Mouse (Mus musculus) adrenal gland, postnatal 10 days (tissue): ENCODE measurements around the gene Myocos. TPM values are rescaled to one million over a fixed set of nuclear protein-coding genes. Genes with fewer than 3 reads are reported as not detected.
"Not testable (repeated sequence)": the region's sequence is repeated elsewhere in the genome, so short reads cannot be mapped to it uniquely, and the experiment has no call there.

Source experiments
- DNase-seq: peaks from one replicate; pipeline ENCODE4 v3.0.0; 2021; ENCODE audit warnings: mixed read lengths
- long read RNA-seq, 2 experiments: library from polyadenylated mRNA; stranded (forward); transcript quantifications; one replicate each; pipeline ENCODE4 v2.0.0; 2021
- total RNA-seq, 2 experiments: library from RNA; stranded (reverse); gene quantifications; 2 replicates each; pipeline ENCODE4 v1.2.3; 2021

Myocos gene
- not detected for total RNA-seq
- long read RNA-seq, experiment 1, result 0 reads
- long read RNA-seq, experiment 2, result 0 reads

DNA sequence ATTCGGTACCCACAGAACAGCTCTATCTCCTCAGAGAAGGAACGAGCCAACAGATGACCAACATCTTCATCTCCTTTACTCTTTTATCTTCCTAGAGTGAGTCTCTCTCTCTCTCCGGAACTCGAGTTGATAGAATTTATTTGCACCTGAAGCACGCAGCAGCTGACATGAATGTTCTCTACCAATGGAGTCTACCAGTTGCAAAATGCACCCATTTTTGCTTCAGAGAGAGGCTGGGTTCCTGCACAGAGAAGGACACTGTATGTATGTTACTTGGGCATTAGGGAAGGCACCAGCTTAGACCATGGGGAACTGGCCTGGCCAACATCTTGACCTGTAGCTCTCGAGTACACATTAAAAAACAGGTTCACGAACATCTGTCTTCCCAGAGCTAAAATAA is at the start of gene Myocos:
Gene Myocos (minus strand): TSS at position 101 of the 400 bp plus-strand sequence.
- DNase-seq, result no peak

DNA sequence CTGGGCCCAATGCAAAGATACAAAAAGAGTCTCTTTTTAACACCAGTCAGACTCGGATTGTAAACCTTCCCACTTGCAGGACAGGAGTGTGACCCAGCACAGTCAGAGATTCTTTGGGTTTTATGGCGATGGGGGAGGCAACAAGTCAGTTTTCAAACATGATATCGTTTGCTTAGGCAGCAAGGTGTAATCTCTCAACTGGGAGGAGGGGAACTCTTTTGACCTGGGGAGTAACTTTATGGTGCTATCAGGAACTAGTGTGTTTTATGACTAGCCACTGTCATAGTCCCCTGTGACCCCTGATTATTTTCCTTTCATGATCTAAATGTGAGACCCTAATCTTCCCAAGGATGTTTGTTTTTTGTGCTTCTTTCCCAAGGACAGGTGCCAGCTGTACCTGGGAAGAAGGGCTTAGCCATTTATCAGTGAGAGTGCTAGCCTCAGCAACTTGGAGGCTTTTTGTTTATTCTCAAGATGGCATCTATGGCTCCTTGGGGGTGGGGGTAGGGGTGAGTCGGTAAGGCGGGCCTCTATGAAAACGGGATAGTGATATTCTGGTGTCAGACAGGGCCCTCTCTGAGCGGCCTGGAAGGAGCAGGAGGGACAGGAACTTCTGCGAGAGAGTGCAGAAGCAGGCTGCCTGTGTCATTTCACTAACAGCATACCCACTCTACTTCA is 42.5 kb upstream of the Myocos start:
- DNase-seq, result no peak

DNA sequence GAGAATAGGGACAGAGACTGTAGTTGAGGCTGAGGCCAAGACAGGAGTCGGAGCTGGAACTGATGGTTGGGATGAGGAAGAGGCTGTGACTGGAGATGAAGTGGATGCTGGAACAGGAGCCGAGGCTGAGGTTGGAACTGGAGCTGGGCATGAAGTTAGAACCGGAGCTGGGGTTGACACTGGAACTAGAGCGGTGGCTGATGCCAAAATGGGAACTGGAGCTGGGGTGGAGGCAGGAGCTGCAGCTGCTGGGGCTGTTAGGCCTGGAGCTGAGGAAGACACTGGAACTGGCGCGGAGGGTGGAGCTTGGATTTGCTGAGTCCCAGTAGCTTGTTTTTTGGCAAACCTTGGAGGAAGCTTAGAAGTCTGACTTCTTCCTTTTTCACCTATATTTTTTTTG is 39.8 kb upstream of the Myocos start:
- no peak for DNase-seq

GRCm38 (mm10) chr1:162693721-162694120 is 35.7 kb upstream of the Myocos start:
- no peak for DNase-seq

- peak; percentile 7 for DNase-seq
Observed at GRCm38 (mm10) chr1:162665486-162666174, 7.6 kb upstream of the Myocos start.

- DNase-seq, result peak; percentile 81
Observed at GRCm38 (mm10) chr1:162664826-162665475, 6.9 kb upstream of the Myocos start.

DNA sequence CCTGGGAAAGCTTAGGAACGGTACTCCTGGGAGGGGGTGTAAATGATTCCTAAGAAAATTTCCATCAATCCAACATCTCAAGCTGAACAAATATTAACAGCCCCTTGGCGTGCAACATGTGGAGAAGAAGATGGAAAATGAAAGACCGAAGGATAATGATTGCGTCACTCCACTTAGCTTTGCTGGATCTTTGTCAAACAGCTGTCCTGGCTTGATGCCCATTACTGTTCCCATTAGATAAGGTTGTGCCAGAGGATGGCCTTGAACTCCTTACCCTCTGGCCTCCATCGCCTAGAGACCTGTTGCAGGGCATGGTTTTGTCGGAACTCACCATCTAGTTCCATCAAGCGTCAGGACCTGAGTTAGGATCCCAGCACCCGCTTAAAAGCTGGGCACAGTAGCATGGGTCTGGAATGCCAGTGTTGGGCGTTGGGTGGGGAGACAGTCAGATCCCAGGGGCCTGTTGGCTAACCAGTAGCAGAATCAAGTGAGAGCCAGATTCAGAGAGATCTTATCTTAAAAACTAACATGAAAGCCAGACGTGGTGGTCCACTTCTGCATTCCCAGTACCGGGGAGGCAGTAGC is 2.3 kb upstream of the Myocos start:
- DNase-seq, result peak; percentile 53

- DNase-seq, result no peak
Observed at GRCm38 (mm10) chr1:162648416-162648815, 9.6 kb downstream of the Myocos start.

- no peak for DNase-seq
Observed at GRCm38 (mm10) chr1:162646083-162646686, 11.8 kb downstream of the Myocos start.

DNA sequence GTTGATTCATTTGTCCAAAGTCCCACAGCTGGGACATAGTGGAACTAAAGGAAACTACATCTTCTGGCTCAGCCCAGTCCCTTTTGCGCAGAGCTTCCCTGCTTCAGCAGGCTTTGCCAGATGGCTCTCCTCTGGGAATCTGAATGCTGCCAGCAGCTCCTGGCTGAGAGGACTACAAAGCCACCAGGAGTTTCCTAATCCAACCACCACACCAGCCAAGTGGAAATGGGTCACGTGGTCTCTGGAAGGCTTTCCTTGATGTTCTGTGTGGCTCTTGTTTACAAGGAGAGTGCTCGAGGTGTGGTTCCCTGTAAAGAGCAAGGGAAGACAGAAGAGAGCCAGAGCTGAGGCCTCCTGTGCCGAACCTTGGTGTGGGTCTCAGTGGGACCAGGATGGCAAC is 14.3 kb downstream of the Myocos start:
- DNase-seq, result peak; percentile 86

GRCm38 (mm10) chr1:162642591-162642990 is 15.4 kb downstream of the Myocos start:
- DNase-seq, result no peak

- DNase-seq, result peak; percentile 16
Observed at GRCm38 (mm10) chr1:162639861-162640260, 18.2 kb downstream of the Myocos start.

DNA sequence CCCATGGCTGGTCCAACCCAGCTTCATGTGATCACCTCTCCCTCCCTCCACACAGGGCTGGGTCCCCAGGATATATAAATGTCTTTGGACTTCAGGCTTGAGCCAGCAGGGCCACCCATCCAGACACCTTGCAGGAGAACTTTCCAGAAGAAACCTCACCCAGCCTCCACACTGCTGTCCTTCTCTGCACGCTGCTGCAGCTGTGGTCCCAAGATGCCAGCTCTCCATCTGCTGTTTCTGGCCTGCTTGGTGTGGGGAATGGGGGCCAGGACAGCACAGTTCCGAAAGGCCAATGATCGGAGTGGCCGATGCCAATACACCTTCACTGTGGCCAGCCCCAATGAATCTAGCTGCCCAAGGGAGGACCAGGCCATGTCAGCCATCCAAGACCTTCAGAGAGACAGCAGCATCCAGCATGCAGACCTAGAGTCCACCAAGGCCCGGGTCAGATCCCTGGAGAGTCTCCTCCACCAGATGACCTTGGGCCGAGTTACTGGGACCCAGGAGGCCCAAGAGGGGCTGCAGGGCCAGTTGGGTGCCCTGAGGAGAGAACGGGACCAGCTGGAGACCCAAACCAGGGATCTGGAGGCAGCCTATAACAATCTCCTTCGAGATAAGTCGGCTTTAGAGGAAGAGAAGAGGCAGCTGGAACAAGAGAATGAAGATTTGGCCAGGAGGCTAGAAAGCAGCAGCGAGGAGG is 18.8 kb downstream of the Myocos start, which contains the start of gene Myoc:
Gene Myoc (plus strand): TSS at position 105 of the 700 bp plus-strand sequence.
- DNase-seq, result no peak

DNA sequence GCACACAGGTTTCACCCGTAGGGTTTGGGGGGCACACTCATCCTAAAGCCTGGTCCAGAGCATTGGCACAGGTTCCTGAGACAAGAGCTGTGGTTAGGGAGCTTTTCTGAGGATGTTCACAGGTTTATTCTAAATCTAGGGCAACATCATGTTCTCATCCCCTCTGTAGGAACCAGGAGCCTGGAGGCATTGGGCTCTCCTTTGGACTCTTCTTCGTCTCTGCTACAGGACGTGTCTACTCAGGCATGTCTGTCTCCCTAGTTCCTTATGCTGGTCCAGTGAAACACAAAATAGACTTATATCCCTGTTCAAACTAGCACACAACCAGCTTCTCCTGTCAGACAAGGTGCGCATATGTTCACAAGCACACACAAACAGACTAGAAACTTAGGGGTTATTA is 19.5 kb downstream of the Myocos start:
- DNase-seq, result no peak

DNA sequence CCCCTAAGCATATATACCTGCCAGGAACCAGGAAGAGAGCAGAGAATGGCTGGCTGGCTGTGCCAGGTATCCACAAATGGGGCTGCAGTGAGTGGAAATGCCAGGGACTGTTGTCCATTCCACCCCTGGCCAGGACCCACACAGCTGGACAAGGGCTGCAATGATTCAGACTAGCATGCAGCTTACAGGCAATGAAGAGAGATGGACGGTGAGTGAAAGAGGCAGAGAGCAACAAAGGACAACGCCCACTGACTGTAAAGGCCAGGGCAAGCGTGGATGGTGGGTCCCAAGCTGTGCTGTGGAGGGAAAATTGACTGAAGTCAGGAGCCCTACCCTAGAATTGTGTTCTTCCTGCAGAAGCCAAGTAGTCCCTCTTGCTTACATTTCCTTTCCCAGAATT is 21.5 kb downstream of the Myocos start:
- DNase-seq, result no peak

DNA sequence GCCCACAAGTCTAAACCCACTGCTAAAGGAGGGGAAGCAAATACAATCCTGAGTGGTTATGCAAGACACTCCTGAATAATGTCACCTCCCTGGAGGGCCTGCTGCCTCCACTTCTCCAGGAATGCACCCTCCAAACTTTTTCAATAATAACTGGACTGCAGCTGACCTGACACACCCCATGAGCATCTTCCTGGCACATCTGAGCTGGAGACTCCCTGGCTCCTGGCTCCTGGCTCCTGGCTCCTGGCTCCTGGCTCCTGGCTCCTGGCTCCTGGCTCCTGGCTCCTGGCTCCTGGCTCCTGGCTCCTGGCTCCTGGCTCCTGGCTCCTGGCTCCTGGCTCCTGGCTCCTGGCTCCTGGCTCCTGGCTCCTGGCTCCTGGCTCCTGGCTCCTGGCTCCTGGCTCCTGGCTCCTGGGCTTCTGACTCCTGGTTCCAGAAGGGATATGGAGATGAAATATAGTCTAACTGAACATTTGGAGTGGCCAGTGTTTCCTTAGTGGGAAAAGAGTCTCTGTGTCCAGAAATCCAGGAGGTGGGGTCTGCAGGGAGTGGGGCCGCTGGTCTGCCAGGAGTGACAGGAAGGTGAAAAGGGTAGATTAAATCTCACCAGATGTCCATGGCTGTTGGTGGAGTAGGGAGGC is 22.6 kb downstream of the Myocos start:
- peak; percentile 9 for DNase-seq

GRCm38 (mm10) chr1:162628326-162628725 is 29.7 kb downstream of the Myocos start:
- DNase-seq, result not testable (repeated sequence)

- DNase-seq, result peak; percentile 31
Observed at GRCm38 (mm10) chr1:162627821-162628220, 30.2 kb downstream of the Myocos start.

GRCm38 (mm10) chr1:162625229-162625628 is 32.8 kb downstream of the Myocos start:
- DNase-seq, result no peak

DNA sequence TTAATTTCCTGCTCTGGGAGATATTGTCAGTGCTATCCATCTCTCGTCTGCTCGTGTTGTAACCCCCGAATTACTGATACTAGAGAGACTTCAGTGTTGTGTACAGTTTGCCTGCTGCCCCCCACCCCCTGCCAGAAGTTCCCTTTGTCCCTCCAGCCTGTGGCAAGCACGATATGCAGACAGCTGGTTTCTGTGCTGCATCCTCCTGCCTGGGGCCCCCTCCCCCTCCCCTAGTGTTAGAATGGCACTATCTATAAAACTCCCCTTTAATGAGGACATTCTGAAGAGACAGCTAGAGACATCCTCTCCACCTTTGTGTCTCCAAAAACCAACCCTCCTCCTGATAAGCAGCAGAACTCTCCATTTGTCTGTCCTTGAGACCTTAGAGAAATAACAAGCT is 34.1 kb downstream of the Myocos start:
- DNase-seq, result no peak

- no peak for DNase-seq
Observed at GRCm38 (mm10) chr1:162620487-162620886, 37.5 kb downstream of the Myocos start.
